Mouse (Mus musculus) MEL (cell line): ENCODE results near the gene Brdt.

ENCODE experiments used
- CTCF ChIP-seq, 3 experiments: IDR thresholded peaks in 2 of 3; conservative IDR thresholded peaks in 1 of 3; 2 replicates each; pipeline ENCODE4 v1.5.1; 2011 to 2012; ENCODE audit warnings: low read length in 3 of 3, low read depth in 2 of 3, mild to moderate bottlenecking in 2 of 3, improper control_type of control experiment in 1 of 3, inconsistent platforms in 1 of 3, mixed read lengths in 1 of 3, moderate library complexity in 1 of 3; ENCODE audit not compliant: control insufficient read depth in 1 of 3, insufficient read depth in 1 of 3, poor library complexity in 1 of 3, severe bottlenecking in 1 of 3
- NELFE ChIP-seq: IDR thresholded peaks from 2 replicates; pipeline ENCODE4 v1.6.1; 2011; ENCODE audit warnings: low read depth, low read length, improper control_type of control experiment
- POLR2A ChIP-seq, 2 experiments: IDR thresholded peaks; 2 replicates each; pipeline ENCODE4 v1.6.1; 2011 to 2012; ENCODE audit warnings: low read length in 2 of 2, mild to moderate bottlenecking in 2 of 2, control low read depth in 1 of 2, improper control_type of control experiment in 1 of 2, low read depth in 1 of 2, moderate library complexity in 1 of 2; ENCODE audit not compliant: control insufficient read depth in 1 of 2, insufficient read depth in 1 of 2, poor library complexity in 1 of 2
- TBP ChIP-seq: IDR thresholded peaks from 2 replicates; pipeline ENCODE4 v1.8.0; 2011; ENCODE audit warnings: low read depth, low read length, improper control_type of control experiment

DNA sequence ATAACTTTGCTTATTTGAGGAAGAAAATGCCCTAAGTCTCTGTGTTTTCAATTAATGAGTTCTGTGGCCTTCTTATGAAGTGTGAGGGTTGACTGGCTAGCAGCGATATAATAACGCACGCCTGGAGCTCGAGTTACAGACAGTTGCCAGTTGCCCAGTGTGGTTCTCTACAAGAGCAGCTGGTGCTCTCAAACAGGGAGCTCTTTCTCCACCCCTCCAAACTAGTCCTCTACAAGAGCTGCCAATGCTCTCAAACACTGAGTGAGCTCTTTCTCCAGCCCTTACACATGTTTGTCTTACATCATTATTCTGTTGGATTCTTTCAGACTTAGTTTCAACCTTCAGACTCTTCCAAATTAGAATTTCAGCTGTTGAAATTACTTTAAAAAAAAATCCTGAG, 80.4 kb downstream of the Brdt start:
- TF ChIP-seq CTCF (IDR thresholded peaks at IDR 0.05 in 2 of 3, conservative IDR thresholded peaks at IDR 0.05 in 1 of 3; ENCODE audit: control insufficient read depth in 1 of 3, insufficient read depth in 1 of 3, low read depth in 2 of 3, low read length in 3 of 3, poor library complexity in 1 of 3, severe bottlenecking in 1 of 3) (no peak), TBP (no peak), POLR2A (IDR thresholded peaks at IDR 0.05; ENCODE audit: control insufficient read depth in 1 of 2, insufficient read depth in 1 of 2, low read depth in 1 of 2, low read length in 2 of 2, poor library complexity in 1 of 2) (no peak), NELFE (no peak)
